Mouse (Mus musculus) hindbrain, embryonic 15.5 days (tissue): ENCODE results near the gene Antxrl. TPM values are rescaled to one million over a fixed set of nuclear protein-coding genes. Genes with fewer than 3 reads are reported as not detected.

ENCODE experiments used
- ATAC-seq: fragments of 200-750 bp; cut with Nextera tagmentation; 2 replicates; pipeline ENCODE4 v1.8.0; 2017; ENCODE audit warnings: low read depth, moderate number of reproducible peaks, moderate TSS enrichment; ENCODE audit not compliant: low FRiP score
- H3K27ac ChIP-seq: fragments of 300-500 bp; sonication (generic); replicated peaks from 2 replicates; pipeline ENCODE4 v1.5.1; 2015; ENCODE audit warnings: mild to moderate bottlenecking, inconsistent platforms
- H3K27me3 ChIP-seq: fragments of 300-500 bp; sonication (generic); 2 replicates; pipeline ENCODE4 v1.6.1; 2015; ENCODE audit warnings: control low read depth, inconsistent platforms
- H3K36me3 ChIP-seq: fragments of 300-500 bp; sonication (generic); 2 replicates; pipeline ENCODE4 v1.6.1; 2015; ENCODE audit warnings: control low read depth, inconsistent platforms
- H3K4me1 ChIP-seq: fragments of 300-500 bp; sonication (generic); replicated peaks from 2 replicates; pipeline ENCODE4 v1.6.1; 2015; ENCODE audit warnings: control low read depth, inconsistent platforms
- H3K4me2 ChIP-seq: fragments of 300-500 bp; sonication (generic); 2 replicates; pipeline ENCODE4 v1.6.1; 2015; ENCODE audit warnings: moderate library complexity, mild to moderate bottlenecking, inconsistent platforms
- H3K4me3 ChIP-seq: fragments of 300-500 bp; sonication (generic); 2 replicates; pipeline ENCODE4 v1.5.1; 2015; ENCODE audit warnings: mild to moderate bottlenecking, inconsistent platforms
- H3K9ac ChIP-seq: fragments of 300-500 bp; sonication (generic); 2 replicates; pipeline ENCODE4 v1.6.1; 2015; ENCODE audit warnings: inconsistent platforms
- H3K9me3 ChIP-seq: fragments of 300-500 bp; sonication (generic); 2 replicates; pipeline ENCODE4 v1.6.1; 2016; ENCODE audit warnings: control low read depth, inconsistent platforms
- WGBS: fragments of 180-500 bp; shearing (Covaris S2); methylation state at CpG from one replicate; pipeline ENCODE4 v1.1.7; 2015; 5-methylcytosine and 5-hydroxymethylcytosine counted together
- polyA plus RNA-seq: library from polyadenylated mRNA; unstranded; fragments of >200 nt; fragmentation: Nextera tagmentation; extraction: Ambion mirVana; gene quantifications from 2 replicates; pipeline ENCODE4 v1.2.1, GENCODE M21; 2015

Gene Antxrl
- polyA plus RNA-seq, 1 experiment from 2014 or later: not detected

- ATAC-seq: no peak
- WGBS: 70% methylated on average over 4 of the region's 4 CpGs
- Histone ChIP-seq H3K4me1 (no peaks in the 10 kb centered on the region), H3K9ac (no peak overlapping the region), H3K36me3 (no peaks in the 10 kb centered on the region), H3K4me2 (no peak overlapping the region), H3K9me3 (no peaks in the 10 kb centered on the region), H3K4me3 (no peak overlapping the region), H3K27ac (no peak overlapping the region), H3K27me3 (no peaks in the 10 kb centered on the region)
These were observed 25.8 kb downstream of the Antxrl start for GRCm38 (mm10) chr14:34078293-34078692.

- no peaks in the 10 kb centered on the region for H3K36me3 ChIP-seq
- no peak overlapping the region for H3K4me2 ChIP-seq
- 9% methylated on average over 11 of the region's 11 CpGs for WGBS
- H3K27me3 ChIP-seq: 0 out of 2 replicates have a peak, but pooled peaks cover 1% of the 10 kb centered on the region
- no peak overlapping the region for H3K9ac ChIP-seq
- ATAC-seq: peak; percentile 82
- no peak overlapping the region for H3K27ac ChIP-seq
- H3K9me3 ChIP-seq: no peaks in the 10 kb centered on the region
- no peak overlapping the region for H3K4me3 ChIP-seq
- no peaks in the 10 kb centered on the region for H3K4me1 ChIP-seq
These were observed 28.0 kb downstream of the Antxrl start for GRCm38 (mm10) chr14:34080321-34080997.

GRCm38 (mm10) chr14:34085731-34086130 is 33.2 kb downstream of the Antxrl start, which contains the start of gene Anxa8:
Gene Anxa8, plus strand, starts transcription at chr14:34085981.
- no peaks in the 10 kb centered on the region for H3K9me3 ChIP-seq
- no peaks in the 10 kb centered on the region for H3K4me1 ChIP-seq
- H3K27ac ChIP-seq: no peak within 1 kb of the TSS
- H3K27me3 ChIP-seq: 0 out of 2 replicates have a peak, but pooled peaks cover 3% of the 10 kb centered on the region
- no peak within 1 kb of the TSS for H3K9ac ChIP-seq
- no peaks in the 10 kb centered on the region for H3K36me3 ChIP-seq
- H3K4me2 ChIP-seq: no peak within 1 kb of the TSS
- no peak for ATAC-seq
- no peak within 1 kb of the TSS for H3K4me3 ChIP-seq
- WGBS: 71% methylated on average over 4 of the region's 4 CpGs

- no peak for ATAC-seq
- 72% methylated on average over 4 of the region's 4 CpGs for WGBS
- H3K9me3 ChIP-seq: no peaks in the 10 kb centered on the region
- no peak overlapping the region for H3K27ac ChIP-seq
- H3K4me3 ChIP-seq: no peak overlapping the region
- no peaks in the 10 kb centered on the region for H3K4me1 ChIP-seq
- H3K4me2 ChIP-seq: no peak overlapping the region
- H3K27me3 ChIP-seq: 0 out of 2 replicates have a peak, but pooled peaks cover 3% of the 10 kb centered on the region
- no peak overlapping the region for H3K9ac ChIP-seq
- no peaks in the 10 kb centered on the region for H3K36me3 ChIP-seq
These were observed 34.3 kb downstream of the Antxrl start for GRCm38 (mm10) chr14:34086806-34087205.

GRCm38 (mm10) chr14:34087856-34088398 is 35.4 kb downstream of the Antxrl start:
- Histone ChIP-seq H3K36me3 (no peaks in the 10 kb centered on the region), H3K9me3 (no peaks in the 10 kb centered on the region), H3K4me2 (no peak overlapping the region), H3K27me3 (0 out of 2 replicates have a peak, but pooled peaks cover 3% of the 10 kb centered on the region), H3K27ac (no peak overlapping the region), H3K9ac (no peak overlapping the region), H3K4me1 (no peaks in the 10 kb centered on the region), H3K4me3 (no peak overlapping the region)
- WGBS: 89% methylated on average over 2 of the region's 2 CpGs
- ATAC-seq: no peak

- Histone ChIP-seq H3K36me3 (no peaks in the 10 kb centered on the region), H3K27me3 (0 out of 2 replicates have a peak, but pooled peaks cover 3% of the 10 kb centered on the region), H3K4me2 (no peak overlapping the region), H3K9me3 (no peaks in the 10 kb centered on the region), H3K4me3 (no peak overlapping the region), H3K9ac (no peak overlapping the region), H3K4me1 (no peaks in the 10 kb centered on the region), H3K27ac (no peak overlapping the region)
- WGBS: 89% methylated on average over 8 of the region's 8 CpGs
- ATAC-seq: no peak
These were observed 37.3 kb downstream of the Antxrl start for GRCm38 (mm10) chr14:34089796-34090195.

GRCm38 (mm10) chr14:34091475-34091874 is 39.0 kb downstream of the Antxrl start:
- Histone ChIP-seq H3K36me3 (no peaks in the 10 kb centered on the region), H3K9me3 (no peaks in the 10 kb centered on the region), H3K4me1 (no peaks in the 10 kb centered on the region), H3K27ac (no peak overlapping the region), H3K4me3 (no peak overlapping the region), H3K9ac (no peak overlapping the region), H3K27me3 (no peaks in the 10 kb centered on the region), H3K4me2 (no peak overlapping the region)
- WGBS: 92% methylated on average over 5 of the region's 5 CpGs
- no peak for ATAC-seq

GRCm38 (mm10) chr14:34092856-34093255 is 40.3 kb downstream of the Antxrl start:
- 95% methylated on average over 1 of the region's 1 CpGs for whole genome bisulfite sequencing
- Histone ChIP-seq H3K9ac (no peak overlapping the region), H3K4me1 (no peaks in the 10 kb centered on the region), H3K27ac (no peak overlapping the region), H3K27me3 (no peaks in the 10 kb centered on the region), H3K36me3 (no peaks in the 10 kb centered on the region), H3K9me3 (no peaks in the 10 kb centered on the region), H3K4me2 (no peak overlapping the region), H3K4me3 (no peak overlapping the region)
- no peak for ATAC-seq

GRCm38 (mm10) chr14:34096161-34096560 is 43.7 kb downstream of the Antxrl start:
- WGBS: 69% methylated on average over 5 of the region's 5 CpGs
- H3K4me3 ChIP-seq: no peak overlapping the region
- no peaks in the 10 kb centered on the region for H3K36me3 ChIP-seq
- H3K27ac ChIP-seq: no peak overlapping the region
- no peak for ATAC-seq
- no peaks in the 10 kb centered on the region for H3K27me3 ChIP-seq
- no peak overlapping the region for H3K4me2 ChIP-seq
- no peaks in the 10 kb centered on the region for H3K9me3 ChIP-seq
- H3K9ac ChIP-seq: no peak overlapping the region
- H3K4me1 ChIP-seq: no peaks in the 10 kb centered on the region

- no peaks in the 10 kb centered on the region for H3K27me3 ChIP-seq
- no peaks in the 10 kb centered on the region for H3K9me3 ChIP-seq
- no peak within 1 kb of the TSS for H3K9ac ChIP-seq
- no peak within 1 kb of the TSS for H3K4me2 ChIP-seq
- no peaks in the 10 kb centered on the region for H3K4me1 ChIP-seq
- ATAC-seq: no peak
- H3K36me3 ChIP-seq: no peaks in the 10 kb centered on the region
- H3K4me3 ChIP-seq: no peak within 1 kb of the TSS
- no peak within 1 kb of the TSS for H3K27ac ChIP-seq
- 88% methylated on average over 5 of the region's 5 CpGs for WGBS
These were observed 50.1 kb downstream of the Antxrl start, which contains the start of gene A630023A22Rik for GRCm38 (mm10) chr14:34102601-34103000. Gene A630023A22Rik, minus strand, starts transcription at chr14:34102754.

- H3K27ac ChIP-seq: no peak overlapping the region
- H3K4me3 ChIP-seq: no peak overlapping the region
- ATAC-seq: no peak
- H3K9ac ChIP-seq: no peak overlapping the region
- WGBS: 88% methylated on average over 3 of the region's 3 CpGs
- no peak overlapping the region for H3K4me2 ChIP-seq
- H3K4me1 ChIP-seq: no peaks in the 10 kb centered on the region
- H3K27me3 ChIP-seq: no peaks in the 10 kb centered on the region
- H3K36me3 ChIP-seq: no peaks in the 10 kb centered on the region
- no peaks in the 10 kb centered on the region for H3K9me3 ChIP-seq
These were observed 51.3 kb downstream of the Antxrl start for GRCm38 (mm10) chr14:34103855-34104254.

GRCm38 (mm10) chr14:34104892-34105291 is 52.4 kb downstream of the Antxrl start:
- no peak overlapping the region for H3K9ac ChIP-seq
- no peak overlapping the region for H3K4me3 ChIP-seq
- H3K27ac ChIP-seq: no peak overlapping the region
- no peaks in the 10 kb centered on the region for H3K9me3 ChIP-seq
- no peak overlapping the region for H3K4me2 ChIP-seq
- H3K36me3 ChIP-seq: no peaks in the 10 kb centered on the region
- H3K4me1 ChIP-seq: no peaks in the 10 kb centered on the region
- 29% methylated on average over 8 of the region's 8 CpGs for WGBS
- peak; percentile 65; the same call in 1 of the 2 replicates for ATAC-seq
- no peaks in the 10 kb centered on the region for H3K27me3 ChIP-seq
